Mouse (Mus musculus) thymus, adult 2 months (tissue): ENCODE data around the gene Pelp1. TPM values are rescaled to one million over a fixed set of nuclear protein-coding genes. Genes with fewer than 3 reads are reported as not detected.
"Not testable (repeated sequence)": the region's sequence is repeated elsewhere in the genome, so short reads cannot be mapped to it uniquely, and the experiment has no call there.

Source experiments
- DNase-seq: peaks from one replicate; pipeline ENCODE4 v3.0.0; 2021
- H3K27ac ChIP-seq: fragments of 200-500 bp; 2 replicates; pipeline ENCODE4 v1.5.1; 2012; ENCODE audit warnings: low read length, control low read depth; ENCODE audit not compliant: control insufficient read depth, insufficient read depth
- H3K27me3 ChIP-seq: fragments of 200-500 bp; 2 replicates; pipeline ENCODE4 v1.6.1; 2012; ENCODE audit warnings: mild to moderate bottlenecking, low read length, moderate library complexity, mixed read lengths; ENCODE audit not compliant: control insufficient read depth, insufficient read depth
- H3K36me3 ChIP-seq: fragments of 200-500 bp; 2 replicates; pipeline ENCODE4 v1.6.1; 2012; ENCODE audit warnings: mild to moderate bottlenecking, low read length, moderate library complexity; ENCODE audit not compliant: control insufficient read depth, insufficient read depth
- H3K4me1 ChIP-seq: fragments of 200-500 bp; replicated peaks from 2 replicates; pipeline ENCODE4 v1.6.1; 2012; ENCODE audit warnings: low read length; ENCODE audit not compliant: control insufficient read depth, insufficient read depth
- H3K4me3 ChIP-seq: fragments of 200-500 bp; 2 replicates; pipeline ENCODE4 v1.5.1; 2012; ENCODE audit warnings: mild to moderate bottlenecking, low read length, control low read depth, moderate library complexity; ENCODE audit not compliant: control insufficient read depth, insufficient read depth
- CTCF ChIP-seq: fragments of 200-500 bp; IDR thresholded peaks from 2 replicates; pipeline ENCODE4 v1.5.1; 2012; ENCODE audit warnings: mild to moderate bottlenecking, control low read depth, low read length, moderate library complexity, borderline replicate concordance; ENCODE audit not compliant: control insufficient read depth, poor library complexity, insufficient read depth; ENCODE audit errors: extremely low read depth
- POLR2A ChIP-seq: fragments of 200-500 bp; IDR thresholded peaks from 2 replicates; pipeline ENCODE4 v1.6.1; 2012; ENCODE audit warnings: mild to moderate bottlenecking, low read length, control low read depth, moderate library complexity; ENCODE audit not compliant: control insufficient read depth, poor library complexity, insufficient read depth; ENCODE audit errors: extremely low read depth
- WGBS: fragments of 180-500 bp; shearing (Covaris S2); methylation state at CpG from one replicate; pipeline ENCODE4 v1.1.7; 2018; 5-methylcytosine and 5-hydroxymethylcytosine counted together
- polyA plus RNA-seq: library from polyadenylated mRNA; depleted of rRNA; stranded (reverse); fragments of >200 nt; gene quantifications from 2 replicates; pipeline ENCODE4 v1.2.3, GENCODE M21; 2012

The Pelp1 gene
- polyA plus RNA-seq, 1 experiment = 33.0 TPM

GRCm38 (mm10) chr11:70376054-70376453 lies 33.8 kb downstream of the Pelp1 start:
- no peak for TF ChIP-seq CTCF
- TF ChIP-seq POLR2A = no peak
- WGBS = 10% methylated on average over 6 of the region's 6 CpGs
- Histone ChIP-seq H3K4me1 (no peaks in the 10 kb centered on the region), H3K27ac (no peak overlapping the region), H3K36me3 (no peaks in the 10 kb centered on the region), H3K4me3 (no peak overlapping the region), H3K27me3 (no peaks in the 10 kb centered on the region)
- no peak for DNase-seq

DNA sequence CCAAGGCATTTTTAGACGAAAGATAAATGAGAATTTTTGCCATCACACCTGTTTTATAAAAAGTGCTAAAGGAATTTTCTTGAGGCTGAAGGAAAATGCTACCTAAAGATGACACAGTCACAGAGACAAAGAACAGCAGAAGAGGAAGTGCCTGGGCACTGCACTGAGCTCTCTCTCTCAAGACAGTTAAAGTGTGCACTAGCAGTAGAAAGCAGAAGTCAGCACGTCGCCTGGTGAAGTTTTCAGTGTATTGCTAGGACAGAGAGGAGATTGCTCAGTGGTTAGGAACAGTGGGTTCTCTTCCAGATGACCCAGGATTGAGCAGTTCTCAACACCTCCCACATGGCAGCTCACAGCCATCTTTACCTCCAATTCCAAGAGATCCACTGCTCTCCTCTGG lies 35.5 kb downstream of the Pelp1 start:
- Histone ChIP-seq H3K4me3 (no peak overlapping the region), H3K36me3 (no peaks in the 10 kb centered on the region), H3K27ac (no peak overlapping the region), H3K27me3 (no peaks in the 10 kb centered on the region), H3K4me1 (no peaks in the 10 kb centered on the region)
- no peak for DNase-seq
- TF ChIP-seq CTCF (no peak), POLR2A (no peak)
- 21% methylated on average over 3 of the region's 3 CpGs for WGBS

DNA sequence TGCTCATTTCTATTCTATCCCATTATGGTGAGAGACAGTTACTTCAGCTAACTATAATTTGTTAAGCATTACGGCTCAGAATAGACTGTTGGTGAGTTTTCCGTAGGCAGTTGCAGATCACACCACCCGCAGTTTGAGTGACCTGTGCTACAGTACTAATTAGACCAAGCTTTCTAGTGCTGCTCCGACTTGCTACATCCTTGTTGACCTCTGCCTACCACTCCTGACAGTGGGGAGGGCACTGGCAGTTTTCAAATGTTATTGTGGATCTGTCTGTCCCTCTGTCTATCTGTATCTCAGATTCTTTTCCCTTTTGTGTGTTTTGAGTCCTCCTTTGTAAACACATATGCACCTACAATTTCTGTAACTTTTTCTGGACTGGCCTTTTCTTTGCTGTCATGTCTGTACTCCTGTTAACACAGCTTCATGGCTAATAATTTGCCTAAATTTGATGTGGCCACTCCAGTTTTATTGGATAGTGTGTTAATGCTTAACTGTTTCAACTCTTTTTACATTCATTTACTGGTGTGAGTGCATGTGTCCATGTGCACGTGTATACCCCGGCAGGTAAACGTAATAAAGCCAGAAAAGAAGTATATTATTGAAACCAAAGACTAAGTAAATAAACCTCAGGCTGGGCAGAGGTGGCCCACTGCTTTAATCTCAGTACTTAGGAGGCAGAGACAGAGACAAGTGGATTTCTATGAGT lies 36.8 kb downstream of the Pelp1 start:
- no peak for DNase-seq
- WGBS = 84% methylated on average over 7 of the region's 7 CpGs
- H3K27me3 ChIP-seq = no peaks in the 10 kb centered on the region

GRCm38 (mm10) chr11:70372396-70372795 lies 37.4 kb downstream of the Pelp1 start:
- no peak for DNase-seq
- TF ChIP-seq CTCF = no peak
- no peak for TF ChIP-seq POLR2A

More for the DNA sequence above, 36.8 kb downstream of the Pelp1 start:
- no peak overlapping the region for H3K4me3 ChIP-seq
- no peak overlapping the region for H3K27ac ChIP-seq
- no peaks in the 10 kb centered on the region for H3K4me1 ChIP-seq
- no peak for TF ChIP-seq POLR2A
- TF ChIP-seq CTCF = no peak
- no peaks in the 10 kb centered on the region for H3K36me3 ChIP-seq

DNA sequence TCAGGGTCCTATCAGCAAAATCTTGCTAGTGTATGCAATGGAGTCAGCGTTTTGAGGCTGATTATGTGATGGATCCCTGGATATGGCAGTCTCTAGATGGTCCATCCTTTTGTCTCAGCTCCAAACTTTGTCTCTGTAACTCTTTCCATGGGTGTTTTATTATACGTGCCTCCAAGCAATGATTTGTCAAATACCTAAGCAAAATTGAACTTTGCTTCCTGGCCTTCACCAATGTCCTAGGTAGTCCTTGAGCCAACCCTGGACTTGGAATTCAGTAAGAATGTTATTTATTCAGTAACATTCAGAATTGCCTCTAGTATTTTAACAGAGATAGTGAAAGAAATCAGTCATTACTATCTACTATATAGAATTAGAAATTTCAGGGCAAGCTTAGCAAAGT lies 41.2 kb downstream of the Pelp1 start:
- not testable (repeated sequence) for H3K4me1 ChIP-seq, H3K27ac ChIP-seq, H3K36me3 ChIP-seq, DNase-seq, H3K4me3 ChIP-seq, H3K27me3 ChIP-seq
- 90% methylated on average over 2 of the region's 2 CpGs for WGBS

More at GRCm38 (mm10) chr11:70372396-70372795, 37.4 kb downstream of the Pelp1 start:
- no peaks in the 10 kb centered on the region for H3K36me3 ChIP-seq
- no peaks in the 10 kb centered on the region for H3K27me3 ChIP-seq
- H3K4me3 ChIP-seq = no peak overlapping the region
- H3K27ac ChIP-seq = no peak overlapping the region
- H3K4me1 ChIP-seq = no peaks in the 10 kb centered on the region

DNA sequence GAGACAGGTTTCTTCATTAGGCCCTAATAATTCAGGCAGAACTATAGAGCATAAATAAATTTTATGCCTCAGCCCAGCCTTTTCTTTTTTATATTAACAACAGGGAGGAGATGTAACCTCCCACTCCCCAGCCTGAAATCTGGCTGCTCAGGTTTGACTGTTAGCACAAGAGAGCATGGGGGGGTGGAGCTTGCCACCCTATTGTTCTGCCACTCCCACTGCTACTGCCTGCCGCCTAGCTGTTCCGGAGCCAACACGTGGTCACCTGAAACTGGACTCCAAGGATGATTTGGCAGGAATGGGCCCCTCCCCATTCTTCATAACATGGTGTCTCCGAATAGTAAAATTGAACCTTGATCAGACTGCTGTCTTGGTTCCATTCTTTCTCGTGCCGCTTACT lies 42.1 kb downstream of the Pelp1 start:
- not testable (repeated sequence) for H3K27me3 ChIP-seq, H3K27ac ChIP-seq, H3K36me3 ChIP-seq, H3K4me1 ChIP-seq, DNase-seq, H3K4me3 ChIP-seq
- WGBS = 92% methylated on average over 6 of the region's 6 CpGs

DNA sequence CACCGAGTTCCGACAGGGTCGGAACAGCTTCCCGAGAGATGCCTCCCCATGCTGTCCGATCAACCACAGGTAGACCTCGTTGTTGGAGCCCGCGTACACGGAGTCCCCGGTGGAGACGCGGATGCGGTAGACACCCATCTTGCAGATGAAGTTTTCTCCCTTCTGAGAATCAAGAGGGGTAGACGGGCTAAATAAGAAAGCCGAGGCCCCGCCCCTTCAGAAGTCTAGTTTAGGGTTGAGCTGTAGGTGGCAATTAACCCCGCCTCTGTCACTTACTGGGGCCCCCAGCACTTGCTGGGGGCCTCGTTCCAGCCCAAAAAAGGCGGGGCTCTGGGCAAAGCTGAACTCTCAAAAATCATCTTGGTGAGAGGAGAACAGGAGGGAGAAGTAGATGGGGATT lies 58.0 kb downstream of the Pelp1 start, which contains the start of gene Alox15:
TSS of gene Alox15 (minus strand) at position 164 of the 400 bp plus-strand sequence.
- Histone ChIP-seq H3K27me3 (no peaks in the 10 kb centered on the region; the same call in 1 of the 2 replicates), H3K36me3 (no peaks in the 10 kb centered on the region), H3K4me3 (no peak within 1 kb of the TSS), H3K27ac (no peak within 1 kb of the TSS), H3K4me1 (no peaks in the 10 kb centered on the region)
- peak; percentile 34 for DNase-seq
- TF ChIP-seq POLR2A (no peak), CTCF (no peak)
- 1% methylated on average over 19 of the region's 19 CpGs for WGBS
